Mouse (Mus musculus) forebrain, postnatal 0 days (tissue): ENCODE data around the gene Serpinb11. TPM values are rescaled to one million over a fixed set of nuclear protein-coding genes. Genes with fewer than 3 reads are reported as not detected.

Experiments
- ATAC-seq: fragments of 200-750 bp; cut with Nextera tagmentation; 2 replicates; pipeline ENCODE4 v1.8.0; 2017; ENCODE audit warnings: mild to moderate bottlenecking, moderate library complexity
- DNase-seq: peaks from one replicate; pipeline ENCODE4 v3.0.0-alpha.2; 2015
- H3K27ac ChIP-seq: fragments of 300-500 bp; sonication (generic); 2 replicates; pipeline ENCODE4 v1.5.1; 2014; ENCODE audit warnings: low read depth, mild to moderate bottlenecking, antibody characterized with exemption, low read length, moderate library complexity, mixed read lengths
- H3K27me3 ChIP-seq: fragments of 300-500 bp; sonication (generic); 2 replicates; pipeline ENCODE4 v1.6.1; 2014; ENCODE audit warnings: mild to moderate bottlenecking, low read length, mixed read lengths; ENCODE audit not compliant: insufficient read depth
- H3K36me3 ChIP-seq: fragments of 300-500 bp; sonication (generic); 2 replicates; pipeline ENCODE4 v1.6.1; 2014; ENCODE audit warnings: mild to moderate bottlenecking, moderate library complexity; ENCODE audit not compliant: insufficient read depth
- H3K4me1 ChIP-seq: fragments of 300-500 bp; sonication (generic); 2 replicates; pipeline ENCODE4 v1.6.1; 2014; ENCODE audit warnings: antibody characterized with exemption; ENCODE audit not compliant: insufficient read depth
- H3K4me2 ChIP-seq: fragments of 300-500 bp; sonication (generic); 2 replicates; pipeline ENCODE4 v1.6.1; 2014; ENCODE audit warnings: low read depth, mild to moderate bottlenecking, moderate library complexity
- H3K4me3 ChIP-seq: fragments of 300-500 bp; sonication (generic); 2 replicates; pipeline ENCODE4 v1.5.1; 2014; ENCODE audit warnings: low read depth, low read length, mixed read lengths
- H3K9ac ChIP-seq: fragments of 300-500 bp; sonication (generic); 2 replicates; pipeline ENCODE4 v1.6.1; 2014; ENCODE audit warnings: mild to moderate bottlenecking
- H3K9me3 ChIP-seq: fragments of 300-500 bp; sonication (generic); 2 replicates; pipeline ENCODE4 v1.6.1; 2016; ENCODE audit warnings: low read length
- CTCF ChIP-seq: sonication (generic); IDR thresholded peaks from 2 replicates; pipeline ENCODE4 v1.5.1; 2016; ENCODE audit warnings: antibody characterized with exemption, control low read depth, low read depth
- WGBS: fragments of 180-500 bp; shearing (Covaris S2); extraction: QIAGEN DNeasy Blood & Tissue Kit; methylation state at CpG from one replicate; pipeline ENCODE4 v1.1.7; 2014; 5-methylcytosine and 5-hydroxymethylcytosine counted together
- polyA plus RNA-seq: library from polyadenylated mRNA; unstranded; fragments of >200 nt; fragmentation: Nextera tagmentation; extraction: Ambion mirVana; gene quantifications from 2 replicates; pipeline ENCODE4 v1.2.1, GENCODE M21; 2015
- total RNA-seq: library from RNA; depleted of rRNA; stranded (reverse); fragments of >200 nt; gene quantifications from 2 replicates; pipeline ENCODE4 v1.2.3, GENCODE M21; 2014; rRNA removed

Gene Serpinb11
- total and polyA plus RNA-seq, 2 experiments from 2014 or later = not detected

GRCm38 (mm10) chr1:107402082-107402481, 41.1 kb downstream of the Serpinb11 start:
- Histone ChIP-seq H3K4me3 (no peak overlapping the region), H3K36me3 (no peaks in the 10 kb centered on the region), H3K4me2 (no peak overlapping the region), H3K9me3 (no peaks in the 10 kb centered on the region), H3K27me3 (no peaks in the 10 kb centered on the region), H3K9ac (no peak overlapping the region), H3K27ac (no peak overlapping the region), H3K4me1 (no peaks in the 10 kb centered on the region)
- TF ChIP-seq CTCF = no peak
- 88% methylated on average over 4 of the region's 4 CpGs for WGBS
- no peak for ATAC-seq
- no peak for DNase-seq

- WGBS = 57% methylated on average over 1 of the region's 1 CpGs
- H3K4me1 ChIP-seq = no peaks in the 10 kb centered on the region
- no peak for TF ChIP-seq CTCF
- no peak overlapping the region for H3K4me2 ChIP-seq
- H3K9me3 ChIP-seq = no peaks in the 10 kb centered on the region
- no peak overlapping the region for H3K27ac ChIP-seq
- no peak for ATAC-seq
- H3K9ac ChIP-seq = no peak overlapping the region
- H3K27me3 ChIP-seq = no peaks in the 10 kb centered on the region
- H3K4me3 ChIP-seq = no peak overlapping the region
- DNase-seq = no peak
- H3K36me3 ChIP-seq = no peaks in the 10 kb centered on the region
Measured at GRCm38 (mm10) chr1:107414650-107415049, 53.7 kb downstream of the Serpinb11 start.

- Histone ChIP-seq H3K4me3 (no peak overlapping the region), H3K4me1 (no peaks in the 10 kb centered on the region), H3K27ac (no peak overlapping the region), H3K27me3 (no peaks in the 10 kb centered on the region), H3K9me3 (no peaks in the 10 kb centered on the region), H3K4me2 (no peak overlapping the region), H3K36me3 (no peaks in the 10 kb centered on the region), H3K9ac (no peak overlapping the region)
- DNase-seq (no peak), ATAC-seq (no peak)
- 81% methylated on average over 4 of the region's 4 CpGs for WGBS
- no peak for TF ChIP-seq CTCF
Measured at GRCm38 (mm10) chr1:107422487-107422886, 61.5 kb downstream of the Serpinb11 start.

Other genes starting within 250 kb of the Serpinb11 start
- gene Serpinb3b, start 82.8 kb upstream of the Serpinb11 start, total RNA-seq = not detected in 2 replicates
- gene Serpinb3b, start 82.8 kb upstream of the Serpinb11 start, polyA plus RNA-seq = not detected in 2 replicates
- gene Serpinb3c, start 82.8 kb upstream of the Serpinb11 start, total RNA-seq = not detected in 2 replicates
- gene Serpinb3c, start 82.8 kb upstream of the Serpinb11 start, polyA plus RNA-seq = not detected in 2 replicates
- gene Serpinb7, start 38.5 kb downstream of the Serpinb11 start, total RNA-seq = not detected in 2 replicates
- gene Serpinb7, start 38.5 kb downstream of the Serpinb11 start, polyA plus RNA-seq = not detected in 2 replicates
- 0.10 and 0.85 TPM in 2 replicates for gene Serpinb2, start 150.2 kb downstream of the Serpinb11 start, total RNA-seq
- 0.17 and 0.20 TPM in 2 replicates for gene Serpinb2, start 150.2 kb downstream of the Serpinb11 start, polyA plus RNA-seq
- 0.05 and 0.31 TPM in 2 replicates for gene Serpinb8, start 228.8 kb downstream of the Serpinb11 start, total RNA-seq
- gene Serpinb8, start 228.8 kb downstream of the Serpinb11 start, polyA plus RNA-seq = 0.50 and 0.69 TPM in 2 replicates